Mouse (Mus musculus) E14TG2a.4 (cell line): Measurements from ENCODE around the gene Fcer1g.

Source experiments
- CTCF ChIP-seq: conservative IDR thresholded peaks from 2 replicates; pipeline ENCODE4 v1.5.1; 2014; ENCODE audit warnings: low read length
- NANOG ChIP-seq: IDR thresholded peaks from 2 replicates; pipeline ENCODE4 v1.6.1; 2014; ENCODE audit warnings: borderline replicate concordance, low read length, mixed read lengths

DNA sequence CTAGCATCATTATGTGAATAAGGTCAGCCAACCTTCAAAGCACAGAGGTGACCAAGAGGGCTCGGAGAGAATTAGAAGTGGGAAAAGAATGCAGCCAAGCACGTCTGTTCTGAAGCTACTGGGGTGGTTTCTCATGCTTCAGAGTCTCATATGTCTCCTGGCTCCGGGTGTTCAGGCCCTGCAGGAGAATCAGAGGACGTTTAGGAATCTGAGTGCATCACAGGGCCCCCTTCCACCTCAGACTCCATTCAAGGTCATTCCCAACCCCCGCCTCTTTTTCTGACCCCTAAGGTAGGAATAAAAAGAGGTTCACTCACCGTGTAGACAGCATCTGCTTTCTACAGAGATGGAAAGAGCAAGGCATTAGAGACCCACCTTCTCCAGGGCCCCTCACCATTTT, 4.4 kb downstream of the Fcer1g start:
- no peak for TF ChIP-seq CTCF
- TF ChIP-seq NANOG = no peak
